Mouse (Mus musculus) heart, postnatal 0 days (tissue): ENCODE data around the gene Lamp1.

Experiments used
- CTCF ChIP-seq: IDR thresholded peaks from 2 replicates; pipeline ENCODE4 v1.5.1; 2016; ENCODE audit warnings: antibody characterized with exemption, control low read depth, low read depth
- EP300 ChIP-seq: IDR thresholded peaks from 2 replicates; pipeline ENCODE4 v1.6.1; 2016; ENCODE audit warnings: antibody characterized with exemption, low read depth

- TF ChIP-seq EP300 (no peak), CTCF (no peak)
These were observed 40.4 kb upstream of the Lamp1 start for GRCm38 (mm10) chr8:13118516-13118915.
